Mouse (Mus musculus) mesoderm, embryonic 11.5 days (tissue): Measurements from ENCODE around the gene Kif24.
"Not testable (repeated sequence)": the region's sequence is repeated elsewhere in the genome, so short reads cannot be mapped to it uniquely, and the experiment has no call there.

Experiments
- DNase-seq: peaks from one replicate; pipeline ENCODE4 v3.0.0-alpha.2; 2012; ENCODE audit warnings: low read depth, low spot score

Kif24 gene

DNA sequence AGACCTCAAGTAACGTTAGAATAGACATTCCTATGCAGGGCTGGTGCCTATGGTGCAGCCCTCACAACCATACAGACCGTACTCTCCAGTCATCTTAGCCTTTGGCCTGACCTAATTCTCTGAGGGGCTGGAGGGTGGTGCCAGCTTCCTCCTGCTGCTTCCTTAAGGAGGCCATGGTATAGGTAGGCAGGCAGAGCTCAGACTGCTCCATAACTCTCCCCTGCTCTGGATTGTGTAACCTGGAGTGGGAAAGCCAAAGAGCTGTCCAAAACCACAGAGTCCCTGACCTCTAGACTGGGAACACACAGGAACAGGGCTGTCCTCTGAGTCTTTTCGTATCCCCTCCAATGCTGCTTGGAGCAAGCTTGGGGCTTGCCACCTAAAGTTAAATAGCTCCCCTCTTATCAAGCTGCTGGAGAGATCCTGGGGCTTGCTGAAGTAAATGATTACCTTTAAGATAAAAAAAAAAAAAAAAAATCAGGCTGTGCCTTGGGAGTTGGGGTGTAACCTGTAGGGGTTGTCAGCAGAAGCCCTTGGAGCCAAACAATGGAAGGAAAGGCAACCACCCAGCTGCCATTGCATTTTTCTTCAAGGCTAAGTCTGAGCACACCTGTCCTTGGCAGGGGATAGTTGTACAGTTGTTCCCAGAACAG lies 28.9 kb upstream of the Kif24 start:
- no peak for DNase-seq

DNA sequence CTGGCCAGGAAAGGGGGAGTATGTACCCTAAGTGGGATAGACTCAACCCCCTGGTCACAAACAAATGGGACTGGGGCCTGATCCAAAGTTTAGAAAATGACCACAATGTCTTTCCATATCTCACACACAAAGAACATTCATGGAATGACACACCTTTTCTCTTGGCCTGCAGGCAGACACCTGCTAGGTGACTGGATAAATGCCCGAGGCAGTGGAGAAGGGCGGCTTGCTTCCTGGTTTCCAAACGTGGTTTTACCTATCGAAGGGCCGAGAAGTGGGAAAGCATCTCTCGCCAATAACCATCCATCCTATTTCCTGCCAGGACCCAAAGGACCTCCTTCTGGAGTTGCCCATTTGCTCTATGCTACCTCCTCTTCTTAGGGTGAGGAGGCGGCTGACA lies 28.3 kb upstream of the Kif24 start:
- DNase-seq = no peak

DNA sequence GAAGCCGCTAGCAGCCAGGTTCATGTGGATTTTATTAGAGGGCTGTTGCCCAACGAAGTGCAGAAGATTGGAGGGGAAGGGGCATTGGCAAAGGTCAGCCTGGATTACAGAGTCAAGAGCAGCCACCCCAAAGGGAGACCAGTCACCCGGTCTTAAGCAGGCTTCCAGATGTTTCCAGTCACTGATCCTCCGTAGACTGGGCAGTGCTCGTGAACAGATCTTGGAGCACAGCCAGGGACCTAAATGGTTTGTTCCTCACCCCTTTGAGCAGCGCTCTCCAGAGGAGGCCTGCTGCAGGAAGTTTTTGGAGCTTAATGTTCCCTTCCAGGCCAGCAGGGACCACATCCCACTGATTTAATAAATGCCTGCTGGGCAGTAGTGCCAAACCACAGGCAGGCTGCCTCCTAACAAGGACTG lies 16.9 kb upstream of the Kif24 start:
- peak; percentile 20 for DNase-seq

DNA sequence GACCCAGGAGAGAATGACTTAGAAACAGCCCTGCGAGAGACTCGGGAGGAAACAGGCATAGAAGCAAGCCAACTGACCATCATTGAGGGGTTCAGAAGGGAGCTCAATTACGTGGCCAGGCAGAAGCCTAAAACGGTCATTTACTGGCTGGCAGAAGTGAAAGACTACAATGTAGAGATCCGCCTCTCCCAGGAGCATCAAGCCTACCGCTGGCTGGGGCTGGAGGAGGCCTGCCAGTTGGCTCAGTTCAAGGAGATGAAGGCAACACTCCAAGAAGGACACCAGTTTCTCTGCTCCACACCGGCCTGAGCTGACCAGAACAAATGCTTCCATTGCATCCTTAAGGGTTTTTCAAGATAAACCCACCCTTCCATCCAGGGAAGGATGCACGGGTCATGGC lies 15.6 kb upstream of the Kif24 start:
- no peak for DNase-seq

DNA sequence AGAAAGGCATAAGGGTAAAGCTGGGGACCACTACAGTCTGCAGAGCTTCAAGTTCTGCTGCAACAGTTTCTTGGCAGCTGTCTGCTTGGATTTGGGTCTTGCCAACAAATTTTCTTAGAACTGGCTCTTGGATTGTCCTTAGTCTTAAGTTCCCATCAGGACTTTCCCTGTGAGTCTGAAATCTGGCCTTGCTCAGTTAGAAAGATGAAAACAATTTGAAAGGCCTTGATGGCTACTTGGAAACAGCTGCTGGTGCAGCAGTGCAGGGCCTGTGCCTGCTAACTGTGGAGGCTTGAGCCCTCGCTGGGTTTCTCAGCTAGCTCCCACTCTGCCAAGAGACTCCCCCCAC lies 14.7 kb upstream of the Kif24 start:
- DNase-seq = no peak

DNA sequence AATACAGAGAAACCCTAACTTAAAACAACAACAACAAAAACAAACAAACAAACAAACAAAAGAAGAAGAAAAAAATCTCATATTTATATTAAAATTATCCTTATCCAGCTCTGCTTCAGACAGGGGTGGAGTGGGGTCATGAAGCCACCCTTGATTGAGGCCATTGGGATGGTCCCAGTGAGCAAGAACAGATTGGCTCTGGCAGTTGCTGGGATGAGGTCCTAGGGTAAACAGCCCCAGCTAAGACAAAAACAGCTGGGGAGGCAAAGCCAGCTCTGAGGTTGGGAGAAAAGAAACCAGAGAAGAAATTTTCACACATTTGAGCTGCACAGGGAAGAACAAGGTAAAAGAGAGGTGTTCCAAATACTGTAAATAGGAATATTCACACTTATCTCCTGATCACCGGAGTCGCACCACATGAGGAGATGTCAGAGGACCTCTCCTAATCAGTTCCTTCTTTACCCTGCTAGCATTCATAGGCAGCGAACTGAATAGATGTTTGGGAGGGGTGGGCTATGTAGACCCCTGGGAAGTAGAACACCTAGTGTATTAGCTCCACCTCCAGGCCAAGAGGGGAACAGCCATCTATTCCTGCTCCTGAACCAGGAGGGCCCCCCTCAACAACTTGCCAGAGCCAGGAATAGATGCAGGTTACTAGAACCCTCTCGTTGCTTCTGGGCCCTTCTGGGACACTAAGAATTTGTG lies 14.2 kb upstream of the Kif24 start:
- no peak for DNase-seq

DNA sequence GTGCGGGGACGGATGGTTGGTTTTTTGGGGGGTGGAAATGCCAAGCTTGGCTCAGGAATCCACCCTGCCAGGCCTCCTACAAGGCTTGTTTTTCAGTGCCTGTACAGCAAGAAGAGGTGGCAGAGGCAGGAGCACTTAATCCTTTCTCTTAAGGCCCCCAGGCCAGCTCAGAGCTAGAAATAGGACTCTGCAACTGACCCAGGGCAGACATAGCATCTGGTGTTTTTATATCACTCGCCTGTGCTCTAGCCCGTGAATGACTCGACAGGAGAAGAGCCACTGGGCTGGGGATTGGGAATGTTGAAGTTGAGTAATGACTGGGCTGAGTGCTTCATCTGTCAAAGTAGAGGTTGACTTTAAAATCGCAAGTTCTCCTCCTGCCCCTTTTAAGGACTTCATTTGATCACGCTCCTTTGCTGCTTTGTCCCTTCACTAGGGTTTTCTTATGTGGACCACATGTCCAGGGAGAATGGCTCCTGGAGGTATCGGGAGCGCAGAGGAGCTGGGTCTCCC lies 13.0 kb upstream of the Kif24 start:
- no peak for DNase-seq

DNA sequence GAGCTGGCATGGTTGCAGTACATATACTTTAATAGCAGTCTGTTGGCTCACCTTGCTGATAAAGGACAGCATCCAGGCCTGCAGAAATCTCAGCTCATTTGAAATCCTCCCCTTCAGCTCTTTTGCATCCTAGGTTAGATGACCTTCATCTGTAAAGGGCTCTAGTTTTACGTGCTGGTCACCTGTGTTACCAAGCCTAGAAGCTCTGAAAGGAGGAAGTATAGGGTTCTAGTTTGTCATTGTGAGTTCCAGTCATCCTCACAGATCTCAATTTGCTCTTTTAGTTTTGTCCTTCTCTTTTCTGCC lies 6.7 kb upstream of the Kif24 start:
- no peak for DNase-seq

DNA sequence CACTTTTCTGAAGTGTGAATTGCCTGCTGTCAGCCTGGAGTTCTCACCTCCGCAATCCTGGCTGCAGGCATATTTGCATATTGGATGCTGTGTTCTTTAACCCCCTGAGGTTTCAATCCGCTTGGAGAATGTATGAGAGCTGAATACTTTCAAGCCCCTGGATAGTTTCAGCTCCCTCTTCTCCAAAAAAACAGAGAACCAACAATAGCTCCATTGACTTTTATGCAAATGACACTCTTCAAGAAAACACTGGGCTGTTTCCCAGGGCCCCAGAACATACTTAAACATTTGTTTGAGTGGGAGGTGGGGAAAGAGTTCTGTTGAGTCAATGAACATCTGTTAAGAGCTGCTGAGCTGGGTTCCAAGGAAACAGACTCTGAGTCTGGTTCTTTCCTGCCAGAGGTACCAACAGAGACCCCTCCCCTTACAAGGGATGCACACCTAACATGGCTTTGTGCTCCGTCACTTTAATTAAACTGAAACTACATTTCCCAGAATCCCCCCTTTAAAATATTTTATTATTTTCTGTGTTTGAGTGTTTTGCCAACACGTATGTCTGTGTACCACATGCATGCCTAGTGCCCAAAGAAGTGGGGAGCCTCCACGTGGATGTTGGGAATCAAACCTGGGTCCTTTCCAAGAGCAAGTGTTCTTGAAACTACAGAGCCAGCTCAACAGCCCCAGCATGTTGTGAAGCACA lies 6.1 kb upstream of the Kif24 start:
- peak; percentile 49 for DNase-seq

DNA sequence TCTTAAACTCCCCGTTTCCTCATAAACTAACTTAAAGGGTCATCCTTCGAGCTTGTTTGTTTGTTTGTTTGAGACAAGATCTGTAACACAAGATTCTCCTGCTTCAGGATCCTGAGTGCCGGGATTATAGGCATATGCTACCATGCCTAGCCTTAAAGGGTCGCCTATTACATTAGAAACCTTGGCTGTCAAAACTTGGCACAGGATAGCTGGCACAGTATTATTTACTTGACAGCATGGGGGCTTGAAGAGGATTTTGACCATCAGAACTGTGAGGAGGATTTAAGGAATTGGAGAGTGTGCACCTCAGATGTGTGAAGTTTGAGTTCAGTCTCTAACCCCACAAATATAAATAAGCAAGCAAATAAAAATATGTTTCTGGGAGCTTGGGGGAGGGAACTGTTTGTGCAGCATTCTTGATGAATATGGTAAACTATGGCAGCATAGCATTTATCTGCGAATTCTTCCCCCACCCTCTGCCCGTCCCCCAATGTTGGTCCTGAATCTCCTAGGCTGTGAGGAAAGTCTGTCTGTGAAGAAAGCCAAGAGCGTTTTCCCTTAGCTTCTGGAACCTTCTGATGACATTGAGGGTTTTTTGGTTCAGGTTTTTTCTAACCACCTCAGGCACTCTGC lies 5.5 kb upstream of the Kif24 start:
- no peak for DNase-seq

DNA sequence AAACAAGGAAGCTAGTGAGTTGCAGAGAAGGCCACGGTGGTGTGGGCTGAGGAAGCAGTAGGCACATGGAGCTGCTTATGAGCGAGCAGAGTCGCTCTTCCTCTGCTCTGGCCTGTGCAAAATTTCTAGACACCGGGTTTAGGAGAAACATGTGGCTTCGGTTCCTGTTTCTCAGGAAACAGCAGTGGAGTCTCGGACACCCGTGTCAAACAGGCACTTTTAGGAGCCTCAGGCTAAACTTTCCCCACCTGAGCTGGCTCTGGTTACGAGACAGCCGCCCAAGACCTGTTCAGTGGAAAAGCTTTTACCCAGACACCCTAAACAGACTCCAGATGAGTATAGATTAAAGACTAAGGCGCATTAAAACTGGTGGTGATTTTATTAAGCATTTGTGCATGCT lies 4.5 kb upstream of the Kif24 start:
- DNase-seq = no peak

DNA sequence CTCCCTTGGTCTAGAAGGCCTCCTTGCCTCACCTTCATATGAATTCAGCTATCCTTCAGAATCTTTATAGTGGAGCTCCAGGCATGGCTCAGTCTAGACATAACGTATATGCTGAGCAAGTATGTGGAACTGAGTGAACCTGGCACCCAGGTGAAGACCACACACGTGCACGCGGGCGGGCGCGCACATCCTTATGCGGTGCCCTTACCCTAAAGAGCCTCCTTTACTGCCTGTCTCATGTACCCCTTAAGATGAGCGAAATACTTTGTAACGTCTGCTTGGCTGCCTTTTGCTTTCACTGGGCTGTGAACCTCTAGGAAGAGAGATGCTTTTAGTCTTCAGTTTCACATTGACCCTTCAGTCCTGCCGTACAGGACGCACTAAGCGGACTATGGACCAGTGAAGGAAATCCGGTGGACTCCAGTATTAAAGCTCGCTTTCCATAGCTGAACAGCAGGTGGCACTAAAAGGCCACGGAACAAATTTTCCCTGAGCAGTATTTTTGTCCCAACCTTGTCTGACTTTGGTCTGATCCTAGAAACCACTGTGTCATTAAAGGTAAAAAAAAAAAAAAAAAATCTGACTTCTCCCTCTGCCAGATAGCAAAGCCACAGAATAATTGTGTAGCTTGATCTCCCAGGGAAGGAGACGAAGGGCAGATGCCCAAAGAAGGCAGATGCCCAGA lies 3.9 kb upstream of the Kif24 start:
- peak; percentile 62 for DNase-seq

DNA sequence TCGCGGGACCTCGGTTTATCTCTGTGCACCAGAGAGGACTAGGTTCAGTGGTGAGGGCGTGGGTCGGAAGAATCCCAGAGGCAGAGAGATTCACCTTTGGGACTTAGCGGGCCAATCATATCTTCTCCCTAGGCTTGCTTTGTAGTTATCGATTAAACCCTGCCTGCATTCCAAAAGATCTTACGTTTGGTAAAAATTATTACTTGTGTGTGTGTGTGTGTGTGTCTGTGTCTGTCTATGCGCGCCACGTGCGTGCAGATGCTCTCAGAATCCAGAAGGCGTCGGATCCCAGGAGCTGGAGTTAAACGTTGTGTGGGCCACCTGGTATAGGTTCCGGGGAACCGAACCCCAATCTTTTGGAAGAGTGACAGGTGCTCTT lies 589 bp upstream of the Kif24 start:
- no peak for DNase-seq

DNA sequence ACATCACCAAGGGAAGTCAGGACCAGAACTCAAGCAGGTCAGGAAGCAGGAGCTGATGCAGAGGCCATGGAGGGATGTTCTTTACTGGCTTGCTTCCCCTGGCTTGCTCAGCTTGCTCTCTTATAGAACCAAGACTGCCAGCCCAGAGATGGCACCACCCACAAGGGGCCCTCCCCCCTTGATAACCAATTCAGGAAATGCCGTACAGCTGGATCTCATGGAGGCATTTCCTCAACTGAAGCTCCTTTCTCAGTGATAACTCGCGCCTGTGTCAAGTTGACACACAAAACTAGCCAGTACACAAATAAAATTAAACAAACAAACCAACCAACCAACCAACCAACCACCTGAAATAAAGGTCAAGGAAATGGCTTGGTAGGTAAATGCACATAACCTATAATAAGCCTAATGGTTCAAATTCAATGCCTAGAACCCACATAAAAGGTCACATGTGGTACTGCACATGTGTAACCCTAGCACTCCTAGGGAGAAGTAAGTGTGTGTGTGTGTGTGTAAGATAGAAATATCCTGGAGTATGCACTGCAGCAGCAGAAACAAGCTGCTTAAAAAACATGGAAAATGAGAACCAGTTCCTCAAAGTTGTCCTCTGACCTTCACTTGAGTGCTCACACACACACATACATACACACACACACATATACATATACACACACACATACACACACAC lies 1.5 kb downstream of the Kif24 start:
- not testable (repeated sequence) for DNase-seq

DNA sequence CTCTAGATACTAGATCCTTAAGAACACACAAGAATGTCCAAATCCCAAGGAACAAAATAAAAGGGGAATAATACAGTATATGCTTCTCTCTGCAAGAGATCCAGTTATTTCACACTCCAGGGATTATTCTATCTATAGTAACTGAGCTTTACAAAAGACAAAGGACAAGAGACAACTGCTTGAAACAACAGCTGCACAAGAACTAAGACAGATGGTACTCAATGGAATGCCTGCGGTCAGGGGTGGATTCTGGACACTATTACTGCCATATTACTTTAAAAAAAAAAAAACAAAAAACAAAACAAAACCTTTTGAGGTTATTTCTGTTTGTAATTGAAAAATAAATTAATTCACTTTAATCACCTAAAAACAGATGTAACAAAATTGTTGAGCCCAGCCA lies 4.0 kb downstream of the Kif24 start:
- DNase-seq = no peak

DNA sequence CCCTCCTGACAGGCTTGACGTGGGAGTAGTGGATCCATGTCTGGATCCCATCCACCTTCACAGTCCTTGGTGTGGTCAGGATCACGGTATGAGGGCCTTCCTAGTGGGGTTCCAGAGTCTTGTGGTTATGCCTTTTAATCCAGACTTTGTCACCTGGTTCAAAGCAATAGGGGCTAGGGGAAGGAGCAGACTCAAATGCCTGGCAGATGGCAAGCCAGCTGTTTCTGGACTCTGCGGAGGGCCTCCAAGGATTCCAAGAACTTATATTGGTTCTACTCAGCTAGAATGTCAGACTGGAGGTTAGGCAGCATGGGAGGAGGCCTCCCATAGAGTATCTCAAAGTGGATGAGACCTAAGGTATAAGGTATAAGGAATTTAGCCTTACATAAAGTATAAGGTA lies 17.1 kb downstream of the Kif24 start:
- DNase-seq = no peak

DNA sequence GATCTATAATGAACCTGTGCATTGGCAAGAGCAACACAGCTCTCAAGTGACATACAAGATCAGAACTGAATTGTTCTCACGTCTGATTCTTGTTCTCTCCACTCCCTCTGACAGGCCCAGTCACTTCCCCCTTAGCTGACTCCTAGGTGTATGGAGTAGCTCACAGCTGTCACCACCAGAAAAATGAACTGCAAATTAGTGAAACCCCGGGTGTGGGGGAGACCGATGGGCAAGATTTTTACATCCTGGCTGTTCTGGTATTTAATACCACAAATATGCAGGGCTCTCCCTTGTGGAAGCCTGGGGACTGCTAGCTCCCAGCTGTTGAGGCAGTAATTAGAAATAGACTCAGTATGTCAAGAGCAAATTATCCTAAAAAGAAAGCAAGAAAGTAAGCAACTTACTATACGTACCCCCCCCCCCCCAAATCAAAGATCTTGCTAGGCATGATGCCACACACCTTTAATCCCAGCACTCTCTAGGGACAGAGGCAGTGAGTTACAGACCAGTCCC lies 21.8 kb downstream of the Kif24 start:
- no peak for DNase-seq

DNA sequence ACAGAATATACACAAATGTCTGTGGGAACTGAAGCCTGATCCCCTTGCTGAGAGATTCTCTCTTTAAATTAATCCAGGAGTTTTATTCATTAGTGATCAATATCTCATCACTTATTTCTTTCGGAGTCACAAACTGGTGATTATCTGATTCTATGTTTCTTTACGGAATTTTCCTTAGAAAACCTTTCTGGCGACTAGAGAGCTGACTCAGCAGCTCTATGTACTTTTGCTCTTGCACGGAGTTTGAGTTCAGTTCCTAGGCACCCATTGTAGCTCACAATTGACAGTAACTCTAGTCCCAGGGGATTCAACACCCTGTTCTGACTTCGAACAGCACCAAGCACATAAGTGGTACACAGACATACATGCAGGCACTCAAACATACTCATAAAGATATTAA lies 25.8 kb downstream of the Kif24 start:
- DNase-seq = no peak

DNA sequence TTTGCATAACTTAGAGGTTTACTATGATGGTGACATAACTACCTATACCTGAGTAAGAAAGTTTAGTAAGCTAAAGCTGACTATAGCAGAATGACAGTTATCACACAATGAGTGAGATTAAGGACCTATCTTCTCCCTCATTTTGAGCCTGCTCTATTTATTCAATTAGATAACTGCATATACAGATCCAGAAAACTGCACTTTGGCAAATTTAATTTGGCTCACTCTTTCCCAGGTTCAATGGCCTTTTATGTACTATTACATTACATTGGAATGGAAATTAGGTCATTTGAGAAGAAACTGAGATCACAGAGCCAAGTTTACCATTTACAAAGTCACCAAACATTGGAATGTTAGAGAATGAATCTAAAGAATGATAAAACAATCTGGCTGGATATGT lies 47.7 kb downstream of the Kif24 start:
- no peak for DNase-seq

DNA sequence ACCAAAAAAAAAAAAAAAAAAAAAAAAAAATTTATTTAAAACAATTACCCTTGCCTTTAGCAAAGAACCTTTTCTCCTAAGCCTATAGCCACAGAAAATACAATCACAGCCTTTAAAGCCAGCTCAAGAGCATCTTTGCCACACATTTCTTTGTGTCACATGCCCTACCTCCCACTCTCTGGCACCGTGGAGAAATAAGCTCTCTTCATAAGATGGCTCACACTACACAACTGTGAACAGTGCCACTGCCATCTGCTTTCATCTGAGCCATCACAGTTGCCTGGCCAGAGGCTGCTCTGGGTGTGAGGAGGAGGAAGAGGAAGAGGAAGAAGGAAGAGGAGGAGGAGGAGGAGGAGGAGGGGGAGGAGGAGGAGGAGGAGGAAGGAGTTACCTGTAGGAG lies 55.3 kb downstream of the Kif24 start:
- no peak for DNase-seq

DNA sequence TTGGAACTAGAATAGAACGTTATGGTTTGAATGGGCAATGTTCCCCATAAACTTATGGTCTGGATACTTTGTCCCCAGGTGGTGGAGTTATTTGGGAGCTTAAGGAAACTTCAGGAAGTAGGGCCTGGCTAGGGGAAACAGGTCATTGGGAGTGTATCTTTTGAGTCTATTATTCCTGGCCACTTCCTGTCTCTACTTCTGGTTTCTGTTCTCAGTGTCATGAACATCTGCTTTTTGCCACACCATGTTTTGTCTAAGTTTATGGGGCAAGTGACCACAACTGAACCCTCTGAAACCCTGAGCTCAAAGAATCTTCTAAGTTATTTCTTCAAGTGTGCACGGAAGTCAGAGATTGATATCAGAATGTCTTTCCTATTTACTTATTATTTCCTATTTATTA lies 57.3 kb downstream of the Kif24 start:
- no peak for DNase-seq
